Mouse (Mus musculus): ENCODE measurements around the gene Olfr984. TPM values are rescaled to one million over a fixed set of nuclear protein-coding genes. Genes with fewer than 3 reads are reported as not detected.

The Olfr984 gene
- not detected in 2 replicates for polyA plus RNA-seq (2015; fragmentation: Nextera tagmentation; extraction: Ambion mirVana)

GRCm38 (mm10) chr9:40114106-40114505, at the start of gene Olfr984:
Olfr984 (minus strand) TSS chr9:40114206.

GRCm38 (mm10) chr9:40130084-40130483, 16.1 kb upstream of the Olfr984 start, which contains the start of gene Olfr985:
Olfr985 (minus strand) TSS chr9:40130184.

GRCm38 (mm10) chr9:40093495-40093894, 20.5 kb downstream of the Olfr984 start, which contains the start of gene Olfr983:
Olfr983 (minus strand) TSS chr9:40093595.

GRCm38 (mm10) chr9:40073529-40073928, 40.5 kb downstream of the Olfr984 start, which contains the start of gene Olfr982:
Olfr982 (plus strand) TSS chr9:40073829.

Other genes with a start within 250 kb of the Olfr984 start
- not detected in 2 replicates for gene Olfr972, start 247.8 kb downstream of the Olfr984 start, polyA plus RNA-seq (2015; fragmentation: Nextera tagmentation; extraction: Ambion mirVana)
- gene Olfr229, start 206.9 kb downstream of the Olfr984 start, polyA plus RNA-seq (2015; fragmentation: Nextera tagmentation; extraction: Ambion mirVana), result not detected in 2 replicates
- gene Olfr974, start 176.7 kb downstream of the Olfr984 start, polyA plus RNA-seq (2015; fragmentation: Nextera tagmentation; extraction: Ambion mirVana), result not detected in 2 replicates
- not detected in 2 replicates for gene Olfr975, start 162.2 kb downstream of the Olfr984 start, polyA plus RNA-seq (2015; fragmentation: Nextera tagmentation; extraction: Ambion mirVana)
- gene Olfr976, start 153.1 kb downstream of the Olfr984 start, polyA plus RNA-seq (2015; fragmentation: Nextera tagmentation; extraction: Ambion mirVana), result not detected in 2 replicates
- gene Olfr978, start 122.1 kb downstream of the Olfr984 start, polyA plus RNA-seq (2015; fragmentation: Nextera tagmentation; extraction: Ambion mirVana), result not detected in 2 replicates
- not detected in 2 replicates for gene Olfr979, start 110.7 kb downstream of the Olfr984 start, polyA plus RNA-seq (2015; fragmentation: Nextera tagmentation; extraction: Ambion mirVana)
- not detected in 2 replicates for gene Olfr980, start 104.6 kb downstream of the Olfr984 start, polyA plus RNA-seq (2015; fragmentation: Nextera tagmentation; extraction: Ambion mirVana)
- gene Olfr981, start 92.7 kb downstream of the Olfr984 start, polyA plus RNA-seq (2015; fragmentation: Nextera tagmentation; extraction: Ambion mirVana), result not detected in 2 replicates
- gene Olfr982, start 40.4 kb downstream of the Olfr984 start, polyA plus RNA-seq (2015; fragmentation: Nextera tagmentation; extraction: Ambion mirVana), result not detected in 2 replicates
- not detected in 2 replicates for gene Olfr983, start 20.6 kb downstream of the Olfr984 start, polyA plus RNA-seq (2015; fragmentation: Nextera tagmentation; extraction: Ambion mirVana)
- 0.12 TPM in 1 of 2 replicates, not detected in the other for gene Olfr985, start 16.0 kb upstream of the Olfr984 start, polyA plus RNA-seq (2015; fragmentation: Nextera tagmentation; extraction: Ambion mirVana)
- not detected in 2 replicates for gene Tmem225, start 33.9 kb upstream of the Olfr984 start, polyA plus RNA-seq (2015; fragmentation: Nextera tagmentation; extraction: Ambion mirVana)
- gene Olfr986, start 66.7 kb upstream of the Olfr984 start, polyA plus RNA-seq (2015; fragmentation: Nextera tagmentation; extraction: Ambion mirVana), result not detected in 2 replicates
- 2.8 and 3.5 TPM in 2 replicates for gene Zfp202, start 78.1 kb upstream of the Olfr984 start, polyA plus RNA-seq (2015; fragmentation: Nextera tagmentation; extraction: Ambion mirVana)
- gene Scn3b, start 155.0 kb upstream of the Olfr984 start, polyA plus RNA-seq (2015; fragmentation: Nextera tagmentation; extraction: Ambion mirVana), result 54.7 and 66.4 TPM in 2 replicates

Data from skeletal muscle tissue, postnatal 0 days (tissue).